Mouse (Mus musculus): ENCODE data around the gene Slc41a3.
A peak's percentile ranks its signal among the peaks of the same experiment; 100 is the strongest.

The Slc41a3 gene

DNA sequence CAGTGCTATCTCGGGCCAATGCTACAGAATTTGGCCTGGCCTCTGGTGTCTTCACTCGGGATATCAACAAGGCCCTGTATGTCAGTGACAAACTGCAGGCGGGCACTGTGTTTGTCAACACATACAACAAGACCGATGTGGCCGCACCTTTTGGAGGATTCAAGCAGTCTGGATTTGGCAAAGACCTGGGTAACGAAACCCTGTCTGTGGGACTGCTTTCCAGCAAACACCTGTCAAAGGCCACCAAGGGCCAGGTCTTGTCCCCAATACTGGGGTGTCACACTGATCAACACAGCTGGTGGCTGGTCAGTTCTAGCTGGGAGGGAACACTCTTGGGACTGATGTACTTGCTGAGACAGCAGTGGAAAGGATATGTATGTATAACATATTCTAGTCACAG lies 6.3 kb upstream of the Slc41a3 start:
- DNase-seq: no peak

DNA sequence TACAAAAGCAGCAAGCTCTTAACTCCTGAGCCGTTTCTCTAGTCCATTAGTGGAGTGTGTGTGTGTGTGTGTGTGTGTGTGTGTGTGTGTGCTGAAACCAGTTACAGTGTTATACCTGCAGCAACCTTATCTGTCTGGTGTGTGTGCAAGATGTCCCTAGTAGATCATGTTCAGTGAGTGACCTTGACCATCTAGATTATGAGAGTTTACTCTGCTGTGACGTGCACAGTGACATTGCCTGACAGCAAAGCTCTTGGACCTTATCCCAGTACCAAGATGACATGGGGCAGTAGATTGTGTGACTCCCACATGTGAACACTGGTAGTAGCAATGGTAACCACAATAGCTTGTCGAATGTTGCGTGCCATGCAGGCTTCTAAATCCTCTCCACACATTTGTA lies 4.2 kb upstream of the Slc41a3 start:
- no peak for DNase-seq

GRCm38 (mm10) chr6:90601736-90602135 lies 2.8 kb upstream of the Slc41a3 start:
- DNase-seq: no peak

DNA sequence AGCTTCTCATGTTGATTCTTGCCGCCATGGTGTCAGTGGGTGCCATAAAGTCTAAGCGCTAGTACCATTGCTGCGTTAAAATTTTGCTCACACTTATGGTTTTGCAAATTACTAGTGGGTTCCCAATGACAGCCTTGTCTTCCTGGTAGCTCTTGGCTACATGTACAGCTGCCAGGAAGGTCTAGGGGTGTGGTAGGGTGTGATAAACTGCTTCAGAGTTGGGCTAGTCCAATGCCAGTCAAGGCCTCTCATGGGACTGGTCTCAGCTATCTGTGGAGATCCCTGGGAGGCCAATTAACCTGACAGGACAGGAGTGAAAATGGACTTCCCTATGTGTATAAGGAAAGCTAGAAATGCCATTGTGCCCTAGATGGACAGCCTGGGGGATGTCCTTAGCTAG lies 2.2 kb upstream of the Slc41a3 start:
- no peak for DNase-seq

DNA sequence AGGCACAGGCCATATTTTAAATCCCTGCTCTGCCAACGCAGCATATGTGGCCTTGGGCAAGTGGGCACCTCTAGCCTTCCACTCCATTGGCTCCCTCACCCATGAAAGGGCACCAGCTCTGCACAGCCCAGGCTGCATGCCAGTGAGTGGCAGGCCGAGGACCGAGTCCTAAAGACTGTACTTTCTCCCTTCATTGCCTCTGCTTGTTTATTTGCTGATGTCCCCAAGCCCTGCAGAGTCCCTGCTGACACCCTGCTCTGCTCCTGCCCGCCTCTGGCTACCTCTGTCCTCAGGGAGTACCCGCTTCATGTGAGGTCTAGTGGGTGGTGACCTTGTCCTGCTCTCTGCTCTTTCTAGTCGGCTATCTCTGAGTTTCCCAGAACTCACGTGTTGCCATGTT lies 1.4 kb upstream of the Slc41a3 start:
- no peak for DNase-seq

DNA sequence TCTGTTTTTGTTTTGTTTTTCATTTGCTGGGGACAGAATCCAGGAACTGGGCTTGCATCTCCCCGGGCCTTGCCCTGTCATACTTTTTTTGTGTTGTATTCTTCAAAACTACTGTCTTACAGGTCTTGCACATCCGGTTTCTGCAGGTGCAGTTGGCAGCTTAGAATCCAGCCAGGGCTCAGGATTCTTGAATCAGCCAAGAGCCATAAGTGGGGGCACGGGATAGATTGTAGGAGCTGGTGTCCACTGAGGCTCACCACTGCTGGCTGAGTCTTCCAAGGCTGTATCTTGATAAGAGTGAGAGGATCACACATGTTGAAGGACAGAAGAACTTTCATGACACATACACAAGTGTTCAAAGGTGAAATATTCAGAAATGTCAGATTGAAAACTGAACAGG lies 395 bp upstream of the Slc41a3 start:
- DNase-seq: no peak

GRCm38 (mm10) chr6:90605298-90605665 lies 757 bp downstream of the Slc41a3 start:
- DNase-seq: no peak

GRCm38 (mm10) chr6:90606538-90606937 lies 2.0 kb downstream of the Slc41a3 start:
- DNase-seq: peak; percentile 85

DNA sequence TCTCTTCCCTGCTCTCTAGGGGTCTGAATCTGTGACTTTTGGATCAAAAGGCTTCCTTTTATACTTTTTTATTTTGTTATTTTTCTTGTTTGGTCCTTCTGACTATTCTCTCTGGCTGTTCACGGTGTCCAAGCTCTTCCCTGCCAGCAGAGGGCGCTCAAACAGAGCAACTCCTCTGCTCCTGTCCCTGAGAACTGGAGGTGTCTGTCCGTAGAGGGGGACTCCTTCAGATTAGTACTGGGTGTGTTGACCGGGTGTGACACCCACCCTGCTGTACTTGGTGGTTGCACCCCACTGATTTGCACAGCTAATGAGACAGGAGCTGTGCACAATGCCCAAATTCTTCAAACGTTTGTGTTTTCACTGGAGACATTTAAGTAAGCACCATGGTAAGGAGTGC lies 2.7 kb downstream of the Slc41a3 start:
- DNase-seq: peak; percentile 87

GRCm38 (mm10) chr6:90608186-90608585 lies 3.7 kb downstream of the Slc41a3 start:
- peak; percentile 35 for DNase-seq

- no peak for DNase-seq
Measured at GRCm38 (mm10) chr6:90610248-90610647, 5.7 kb downstream of the Slc41a3 start.

GRCm38 (mm10) chr6:90613277-90613676 lies 8.8 kb downstream of the Slc41a3 start:
- DNase-seq: no peak

DNA sequence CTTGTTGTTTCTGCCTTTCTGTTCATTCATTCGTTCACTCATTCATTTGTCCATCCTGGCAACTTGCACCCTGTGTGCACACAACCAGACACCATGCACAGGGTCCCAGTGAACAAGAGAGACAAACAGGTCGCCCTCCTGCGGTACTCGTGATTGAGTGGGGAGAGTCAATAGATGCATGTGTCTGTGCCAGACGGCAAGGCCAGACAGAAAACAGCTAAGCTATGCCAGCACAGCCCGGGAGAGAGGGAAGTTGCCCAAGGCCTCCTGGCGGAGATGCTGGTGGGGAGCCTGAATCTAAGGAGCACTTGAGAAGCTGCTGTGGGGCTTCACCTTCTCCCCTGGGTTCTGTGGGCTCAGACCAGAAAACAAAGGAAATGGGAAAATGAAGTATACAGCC lies 10.8 kb downstream of the Slc41a3 start:
- no peak for DNase-seq

GRCm38 (mm10) chr6:90615991-90616390 lies 11.5 kb downstream of the Slc41a3 start:
- no peak for DNase-seq

- no peak for DNase-seq
Measured at GRCm38 (mm10) chr6:90616481-90616880, 12.0 kb downstream of the Slc41a3 start.

GRCm38 (mm10) chr6:90618274-90618673 lies 13.7 kb downstream of the Slc41a3 start:
- DNase-seq: no peak

DNA sequence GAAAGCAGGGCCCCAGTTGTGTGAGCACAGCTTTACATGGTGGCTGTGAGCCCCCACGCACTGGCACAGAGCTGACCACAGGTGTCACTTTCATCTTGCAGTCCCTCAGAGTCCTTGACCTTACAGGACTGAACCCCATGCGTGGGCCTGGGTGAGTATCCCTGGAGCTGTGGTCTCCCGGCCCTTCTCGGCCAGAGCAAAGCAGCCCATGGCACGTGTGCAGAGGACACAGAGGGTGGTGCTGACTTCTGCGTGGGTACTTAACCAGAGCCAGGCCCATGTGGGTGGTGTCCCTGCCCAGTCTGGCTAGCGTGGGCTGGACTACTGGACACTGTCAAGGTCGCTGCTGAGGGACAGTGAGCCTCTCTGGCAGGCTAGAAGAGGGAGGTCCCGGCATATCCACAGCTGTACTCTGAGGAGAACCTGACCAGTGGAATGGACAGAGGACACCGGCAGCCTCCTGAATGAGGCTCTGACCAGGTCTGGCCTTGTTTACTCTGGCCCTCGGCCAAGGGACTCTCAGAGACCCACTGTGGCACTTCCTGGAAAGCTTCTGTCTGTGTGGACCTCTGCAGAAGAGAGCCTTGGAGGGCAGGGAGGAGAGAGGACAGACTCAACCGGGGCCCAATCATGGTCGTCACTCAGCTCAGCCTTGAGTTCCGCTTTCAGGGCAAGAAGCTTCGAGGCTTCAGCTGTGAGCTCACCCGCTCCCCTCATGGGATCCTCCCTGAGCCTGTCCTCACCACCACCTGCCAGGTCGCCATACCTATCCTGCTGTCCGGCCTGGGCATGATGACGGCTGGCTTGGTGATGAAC lies 14.5 kb downstream of the Slc41a3 start:
- DNase-seq: no peak

- no peak for DNase-seq
Measured at GRCm38 (mm10) chr6:90619936-90620335, 15.4 kb downstream of the Slc41a3 start.

GRCm38 (mm10) chr6:90620791-90621583 lies 16.5 kb downstream of the Slc41a3 start:
- DNase-seq: peak; percentile 50

DNA sequence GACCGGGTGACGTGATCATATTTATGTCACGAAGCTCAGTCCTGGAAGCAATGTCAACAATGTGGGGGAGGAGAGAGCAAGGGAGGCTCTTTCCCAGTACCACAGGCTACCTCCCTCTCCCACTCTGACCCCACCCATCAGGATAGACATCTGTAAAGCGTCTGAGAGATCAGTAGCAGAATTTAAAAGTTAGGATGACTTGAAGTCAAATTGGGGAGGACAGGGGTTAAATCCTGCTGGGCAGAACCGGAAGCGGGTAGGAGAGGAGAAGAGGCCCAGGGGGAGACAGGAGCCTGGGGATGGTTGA lies 17.0 kb downstream of the Slc41a3 start:
- no peak for DNase-seq

DNA sequence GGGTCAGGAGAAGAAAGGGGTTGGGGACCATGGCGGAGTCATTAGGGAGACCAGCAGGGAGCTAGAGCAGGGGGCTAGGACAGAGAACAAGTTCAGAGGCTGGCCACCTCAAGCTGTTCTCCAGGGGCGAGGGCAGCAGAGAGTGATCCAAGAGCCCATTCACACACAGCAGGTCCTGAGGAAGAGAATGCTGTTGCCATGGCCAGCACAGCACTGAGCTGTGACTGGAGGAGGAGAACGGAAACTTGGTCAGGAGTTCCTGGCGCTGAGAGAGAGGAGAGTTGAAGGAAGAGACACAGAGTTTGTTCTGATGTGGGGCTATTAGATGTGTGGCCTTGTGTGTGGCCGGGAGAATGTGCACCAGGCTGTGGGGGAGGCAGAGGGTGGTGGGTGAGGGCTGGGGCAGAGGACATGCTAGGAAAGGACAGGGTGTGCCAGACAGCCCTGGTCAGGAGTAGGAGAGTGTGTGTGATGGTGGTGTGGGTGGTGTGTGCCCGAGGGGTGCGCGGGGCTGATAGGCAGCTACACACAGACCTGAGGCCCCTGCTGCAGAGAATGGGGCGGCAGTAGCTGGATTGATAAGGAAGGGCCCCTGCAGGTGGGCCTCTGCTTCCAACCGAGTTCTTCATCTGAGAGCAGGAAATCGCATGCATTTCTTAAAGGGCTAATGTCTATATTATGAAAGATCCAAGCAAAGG lies 18.4 kb downstream of the Slc41a3 start:
- DNase-seq: peak; percentile 12

- DNase-seq: no peak
Measured at GRCm38 (mm10) chr6:90623456-90623836, 18.9 kb downstream of the Slc41a3 start.

GRCm38 (mm10) chr6:90624184-90624583 lies 19.7 kb downstream of the Slc41a3 start:
- DNase-seq: no peak

GRCm38 (mm10) chr6:90624733-90625132 lies 20.2 kb downstream of the Slc41a3 start:
- no peak for DNase-seq

Data from retina, postnatal 1 day (tissue).